Mouse (Mus musculus) MEL (cell line): ENCODE measurements at regions not wholly inside any gene's neighbourhood (a gene's known extent, or its start where the extent isn't known, plus 50 kb on each side); places are given as distances from the start of the nearest gene placed in this dataset.

Experiments
- DNase-seq: peaks from one replicate; pipeline ENCODE4 v3.0.0; 2011; ENCODE audit warnings: low read depth, low spot score
- H3K27ac ChIP-seq: 2 replicates; pipeline ENCODE4 v1.5.1; 2012; ENCODE audit warnings: low read depth, mild to moderate bottlenecking, control low read depth, low read length, moderate library complexity; ENCODE audit not compliant: control insufficient read depth
- H3K27me3 ChIP-seq, 2 experiments: fragments of 150-350 bp in 1 of 2; sonication (generic) in 1 of 2; 2 replicates each; pipeline ENCODE4 v1.6.1; 2012; ENCODE audit warnings: low read length in 2 of 2, mild to moderate bottlenecking in 2 of 2, improper control_type of control experiment in 1 of 2, moderate library complexity in 1 of 2; ENCODE audit not compliant: insufficient read depth in 2 of 2, control insufficient read depth in 1 of 2
- H3K36me3 ChIP-seq, 2 experiments: 2 replicates each; pipeline ENCODE4 v1.6.1; 2012 to 2014; ENCODE audit warnings: low read length in 2 of 2, improper control_type of control experiment in 1 of 2, inconsistent platforms in 1 of 2, mild to moderate bottlenecking in 1 of 2; ENCODE audit not compliant: insufficient read depth in 2 of 2, control insufficient read depth in 1 of 2
- H3K4me1 ChIP-seq, 2 experiments: fragments of 150-350 bp in 1 of 2; sonication (generic) in 1 of 2; 2 replicates each; pipeline ENCODE4 v1.6.1; 2012; ENCODE audit warnings: low read length in 2 of 2, improper control_type of control experiment in 1 of 2, mild to moderate bottlenecking in 1 of 2; ENCODE audit not compliant: insufficient read depth in 2 of 2, control insufficient read depth in 1 of 2
- H3K4me3 ChIP-seq, 2 experiments: fragments of 150-350 bp in 1 of 2; sonication (generic) in 1 of 2; 2 replicates each; pipeline ENCODE4 v1.5.1; 2012; ENCODE audit warnings: low read depth in 2 of 2, low read length in 2 of 2, mild to moderate bottlenecking in 2 of 2, moderate library complexity in 2 of 2, control low read depth in 1 of 2, improper control_type of control experiment in 1 of 2; ENCODE audit not compliant: control insufficient read depth in 1 of 2, insufficient read depth in 1 of 2
- H3K79me2 ChIP-seq: 2 replicates; pipeline ENCODE4 v1.6.1; 2012; ENCODE audit warnings: mild to moderate bottlenecking, low read length, moderate library complexity; ENCODE audit not compliant: control insufficient read depth, poor library complexity, insufficient read depth
- H3K9ac ChIP-seq: 2 replicates; pipeline ENCODE4 v1.6.1; 2012; ENCODE audit warnings: low read depth, mild to moderate bottlenecking, control low read depth, low read length, moderate library complexity; ENCODE audit not compliant: control insufficient read depth, poor library complexity, severe bottlenecking
- H3K9me3 ChIP-seq: fragments of 150-350 bp; sonication (generic); replicated peaks from 2 replicates; pipeline ENCODE4 v1.6.1; 2012; ENCODE audit warnings: mild to moderate bottlenecking, low read length, improper control_type of control experiment, moderate library complexity; ENCODE audit not compliant: insufficient read depth
- BHLHE40 ChIP-seq: IDR thresholded peaks from 2 replicates; pipeline ENCODE4 v1.6.1; 2012; ENCODE audit warnings: low read depth, mild to moderate bottlenecking, inconsistent platforms, low read length, improper control_type of control experiment, borderline replicate concordance
- CHD1 ChIP-seq: IDR thresholded peaks from 2 replicates; pipeline ENCODE4 v1.6.1; 2012; ENCODE audit warnings: low read depth, mild to moderate bottlenecking, inconsistent platforms, low read length, improper control_type of control experiment
- CHD2 ChIP-seq: IDR thresholded peaks from 2 replicates; pipeline ENCODE4 v1.6.1; 2011; ENCODE audit warnings: low read length, improper control_type of control experiment
- E2F4 ChIP-seq: IDR thresholded peaks from 2 replicates; pipeline ENCODE4 v1.6.1; 2011; ENCODE audit warnings: low read depth, low read length, improper control_type of control experiment, borderline replicate concordance
- ELF1 ChIP-seq: IDR thresholded peaks from 2 replicates; pipeline ENCODE4 v1.6.1; 2014; ENCODE audit warnings: low read depth, mild to moderate bottlenecking, inconsistent platforms, low read length, improper control_type of control experiment, moderate library complexity
- ETS1 ChIP-seq: IDR thresholded peaks from 2 replicates; pipeline ENCODE4 v1.6.1; 2012; ENCODE audit warnings: low read depth, mild to moderate bottlenecking, inconsistent platforms, low read length, improper control_type of control experiment, moderate library complexity
- GABPA ChIP-seq: IDR thresholded peaks from 2 replicates; pipeline ENCODE4 v1.6.1; 2012; ENCODE audit warnings: low read depth, mild to moderate bottlenecking, inconsistent platforms, low read length, improper control_type of control experiment, moderate library complexity
- KAT2A ChIP-seq: conservative IDR thresholded peaks from 2 replicates; pipeline ENCODE4 v1.6.1; 2012; ENCODE audit warnings: low read depth, low read length, improper control_type of control experiment, inconsistent platforms
- MAX ChIP-seq: IDR thresholded peaks from 2 replicates; pipeline ENCODE4 v1.6.1; 2011; ENCODE audit warnings: low read length, improper control_type of control experiment
- MEF2A ChIP-seq: IDR thresholded peaks from 2 replicates; pipeline ENCODE4 v1.6.1; 2014; ENCODE audit warnings: low read depth, mild to moderate bottlenecking, inconsistent platforms, low read length, improper control_type of control experiment; ENCODE audit not compliant: poor library complexity, insufficient replicate concordance, severe bottlenecking; ENCODE audit errors: extremely low read depth
- MXI1 ChIP-seq: IDR thresholded peaks from 2 replicates; pipeline ENCODE4 v1.6.1; 2011; ENCODE audit warnings: mild to moderate bottlenecking, low read depth, low read length, improper control_type of control experiment
- MYB ChIP-seq: IDR thresholded peaks from 2 replicates; pipeline ENCODE4 v1.6.1; 2011; ENCODE audit warnings: mild to moderate bottlenecking, low read depth, low read length, improper control_type of control experiment
- POLR2AphosphoS5 ChIP-seq: IDR thresholded peaks from 2 replicates; pipeline ENCODE4 v1.6.1; 2012; ENCODE audit warnings: low read depth, borderline replicate concordance, mild to moderate bottlenecking, inconsistent platforms, low read length, moderate library complexity, mixed read lengths
- RAD21 ChIP-seq: IDR thresholded peaks from 2 replicates; pipeline ENCODE4 v1.6.1; 2011; ENCODE audit warnings: mild to moderate bottlenecking, low read depth, low read length, improper control_type of control experiment
- SIN3A ChIP-seq: IDR thresholded peaks from 2 replicates; pipeline ENCODE4 v1.6.1; 2012; ENCODE audit warnings: low read length, improper control_type of control experiment, inconsistent platforms
- TCF12 ChIP-seq: IDR thresholded peaks from 2 replicates; pipeline ENCODE4 v1.6.1; 2014; ENCODE audit warnings: low read depth, mild to moderate bottlenecking, inconsistent platforms, low read length, improper control_type of control experiment, moderate library complexity
- UBTF ChIP-seq: IDR thresholded peaks from 2 replicates; pipeline ENCODE4 v1.6.1; 2012; ENCODE audit warnings: low read depth, mild to moderate bottlenecking, inconsistent platforms, low read length, improper control_type of control experiment, moderate library complexity, borderline replicate concordance; ENCODE audit not compliant: insufficient read depth
- USF2 ChIP-seq, 2 experiments: IDR thresholded peaks; 2 replicates each; pipeline ENCODE4 v1.6.1; 2011 to 2012; ENCODE audit warnings: improper control_type of control experiment in 2 of 2, low read length in 2 of 2, borderline replicate concordance in 1 of 2, inconsistent platforms in 1 of 2, low read depth in 1 of 2, mild to moderate bottlenecking in 1 of 2; ENCODE audit not compliant: insufficient read depth in 1 of 2
- ZC3H11A ChIP-seq: IDR thresholded peaks from 2 replicates; pipeline ENCODE4 v1.6.1; 2012; ENCODE audit warnings: low read depth, mild to moderate bottlenecking, inconsistent platforms, low read length, improper control_type of control experiment
- ZKSCAN1 ChIP-seq: IDR thresholded peaks from 2 replicates; pipeline ENCODE4 v1.6.1; 2012; ENCODE audit warnings: low read depth, mild to moderate bottlenecking, inconsistent platforms, low read length, improper control_type of control experiment, moderate library complexity
- ZNF384 ChIP-seq: IDR thresholded peaks from 2 replicates; pipeline ENCODE4 v1.6.1; 2012; ENCODE audit warnings: low read depth, mild to moderate bottlenecking, inconsistent platforms, low read length, improper control_type of control experiment

DNA sequence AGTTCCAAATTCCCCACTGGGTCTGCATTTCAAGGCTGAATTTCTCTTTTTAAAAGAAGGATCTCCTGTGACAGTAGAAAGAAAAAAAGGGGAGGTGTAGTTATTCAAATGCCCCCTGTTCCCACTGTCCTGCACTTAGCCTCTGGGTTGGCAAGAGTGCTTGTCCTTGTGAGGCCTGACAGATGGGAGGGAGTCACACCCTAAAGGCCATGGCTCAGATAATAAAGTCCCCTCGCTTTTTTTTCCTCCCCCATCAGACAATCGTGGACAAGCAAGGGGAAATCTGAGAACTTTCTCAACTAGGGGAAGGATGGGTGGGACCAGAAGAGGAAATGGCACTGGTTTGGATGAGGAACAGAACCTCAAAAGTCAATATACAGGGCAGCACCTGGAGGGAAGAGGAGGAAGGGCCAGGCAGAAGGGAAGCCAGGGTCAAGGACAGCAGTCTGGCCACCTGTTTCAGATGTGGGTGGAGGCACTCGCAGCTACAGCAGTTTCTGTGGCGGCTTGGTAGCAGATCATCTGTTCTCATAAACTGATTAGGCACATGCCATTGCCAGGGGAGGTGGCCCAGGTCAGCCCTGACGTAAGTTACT lies 112.0 kb upstream of the Rapgef5 start:
- no peak overlapping the region for H3K4me3 ChIP-seq
- no peak for TF ChIP-seq MYB
- no peak for TF ChIP-seq RAD21
- TF ChIP-seq CHD1 = no peak
- no peak for TF ChIP-seq SIN3A
- TF ChIP-seq GABPA = no peak
- DNase-seq = no peak

DNA sequence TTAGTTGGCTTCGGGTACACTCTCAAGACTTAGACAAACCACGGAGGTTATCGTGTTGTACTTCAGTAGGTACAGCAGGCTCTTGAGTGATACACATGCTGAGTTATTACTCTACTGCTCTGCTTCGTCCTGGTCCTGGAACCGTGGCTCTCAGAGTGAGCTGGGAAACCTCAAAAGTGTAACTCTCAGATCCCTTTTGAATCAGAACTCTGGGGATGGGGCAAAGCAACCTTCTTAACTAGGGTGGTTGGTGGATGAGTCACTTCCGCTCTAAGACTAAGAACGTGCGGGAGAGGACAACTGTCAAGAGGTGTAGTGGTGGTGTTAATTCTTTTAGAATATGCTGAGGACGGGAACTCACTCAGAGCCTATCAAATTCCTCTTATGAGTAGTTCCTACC lies 109.4 kb upstream of the Rapgef5 start:
- DNase-seq = no peak
- TF ChIP-seq ZNF384 (no peak), MAX (no peak), BHLHE40 (no peak), POLR2AphosphoS5 (no peak), MEF2A (no peak), MXI1 (no peak), CHD2 (no peak), MYB (no peak), ETS1 (no peak), UBTF (no peak), ZKSCAN1 (no peak), TCF12 (no peak), E2F4 (no peak), ELF1 (no peak), KAT2A (no peak), ZC3H11A (no peak), USF2 (IDR thresholded peaks at IDR 0.05; ENCODE audit: borderline replicate concordance in 1 of 2, insufficient read depth in 1 of 2, low read depth in 1 of 2, low read length in 2 of 2) (no peak), CHD1 (no peak)
- TF ChIP-seq, all 39 proteins: peak for 0
- H3K36me3 ChIP-seq = no peaks in the 10 kb centered on the region
- H3K27ac ChIP-seq = no peak overlapping the region
- no peaks in the 10 kb centered on the region; the same call in 1 of the 2 replicates for H3K9me3 ChIP-seq
- H3K79me2 ChIP-seq = no peaks in the 10 kb centered on the region
- no peaks in the 10 kb centered on the region for H3K27me3 ChIP-seq
- H3K4me1 ChIP-seq = no peaks in the 10 kb centered on the region
- H3K9ac ChIP-seq = no peak overlapping the region
- no peak overlapping the region for H3K4me3 ChIP-seq

More for the DNA sequence above, 112.0 kb upstream of the Rapgef5 start:
- H3K79me2 ChIP-seq = no peaks in the 10 kb centered on the region
- no peaks in the 10 kb centered on the region for H3K27me3 ChIP-seq
- H3K27ac ChIP-seq = no peak overlapping the region
- H3K9ac ChIP-seq = no peak overlapping the region
- H3K36me3 ChIP-seq = no peaks in the 10 kb centered on the region
- H3K4me1 ChIP-seq = no peaks in the 10 kb centered on the region
- H3K9me3 ChIP-seq = no peaks in the 10 kb centered on the region; the same call in 1 of the 2 replicates
